Comparison of ENCODE assay signal across 8 mouse cellular contexts in genomic region chr17:69416920-69417661, GRCm38 (mm10). TPM values are rescaled to one million over a fixed set of nuclear protein-coding genes. Genes with fewer than 3 reads are reported as not detected.
DNase-seq lines count a peak whose midpoint lies in the region; ATAC-seq lines count a peak whose summit lies in the region.

No protein-coding gene starts in this region.

- intact Hi-C loops in left cerebral cortex, postnatal 14 days (cut with DNase I), result loop anchor here (1.0 kb wide), 1 partner anchor 34 kb away; the partner anchor contains the start of gene Zbtb14

- no peaks in the 10 kb centered on the region for H3K27me3 ChIP-seq in intestine, embryonic 14.5 days (replicated peaks; ENCODE audit: control insufficient read depth, insufficient read depth, low read length)

- H3K9me3 ChIP-seq in intestine, embryonic 14.5 days (ENCODE audit: control insufficient read depth, low read length), result no peaks in the 10 kb centered on the region

- peaks cover 8% of the 10 kb centered on the region for H3K4me1 ChIP-seq in intestine, embryonic 14.5 days (replicated peaks; ENCODE audit: control insufficient read depth, insufficient read depth, low read length)

- peak overlapping the region; percentile 85 for H3K9ac ChIP-seq in intestine, embryonic 14.5 days (ENCODE audit: low read length)

- peak; percentile 96 to 99 for DNase-seq in adrenal gland, adult (ENCODE audit: inconsistent age in 2 of 2, low spot score in 1 of 2)
- DNase-seq in embryo, embryonic 10.5 days (ENCODE audit: low spot score), result peak; percentile 95
- peak; percentile 94 for DNase-seq in gastrocnemius, postnatal 25 days
- DNase-seq in intestine, embryonic 14.5 days (ENCODE audit: low spot score), result peak; percentile 99
- peak; percentile 94 to 95 for DNase-seq in left cerebral cortex, postnatal 14 days (ENCODE audit: low spot score in 2 of 2)
- DNase-seq in mesoderm, embryonic 11.5 days (ENCODE audit: low read depth, low spot score), result peak; percentile 96
- DNase-seq in right cerebral cortex, postnatal 36 days (ENCODE audit: low spot score in 2 of 2), result peak; percentile 88 to 91
- DNase-seq in yolk sac, embryonic 10.5 days (ENCODE audit: low spot score), result peak; percentile 94

- WGBS in intestine, embryonic 14.5 days, result under 1% methylated on average over 56 of the region's 56 CpGs

- H3K4me2 ChIP-seq in intestine, embryonic 14.5 days (ENCODE audit: low read length), result peak overlapping the region; percentile 53

- no peaks in the 10 kb centered on the region for H3K36me3 ChIP-seq in intestine, embryonic 14.5 days (ENCODE audit: control insufficient read depth, insufficient read depth, low read length)

- peak overlapping the region; percentile 70 for H3K4me3 ChIP-seq in intestine, embryonic 14.5 days (ENCODE audit: low read depth, low read length)

- peak overlapping the region; percentile 97 for H3K27ac ChIP-seq in intestine, embryonic 14.5 days (ENCODE audit: low read depth)

- peak; percentile 100 for ATAC-seq in intestine, embryonic 14.5 days (replicated peaks; ENCODE audit: low FRiP score, low TSS enrichment, low read depth)

RNA-seq across cellular contexts. Expression of gene Akain1, which starts 22.0 kb away (rescaled TPM):
- total RNA-seq in gastrocnemius, postnatal 25 days (2021), result not detected
- polyA plus RNA-seq in intestine, embryonic 14.5 days (2014; fragmentation: Nextera tagmentation; extraction: Ambion mirVana), result not detected in 2 replicates
- 1 to 10 TPM; 2.9 to 3.0 TPM for total RNA-seq in left cerebral cortex, postnatal 14 days (2021)

RNA-seq across cellular contexts. Expression of gene Zbtb14, which starts 34.2 kb away (rescaled TPM):
- 1 to 10 TPM; 6.2 to 8.3 TPM for total RNA-seq in gastrocnemius, postnatal 25 days (2021)
- 20.3 and 21.4 TPM in 2 replicates for polyA plus RNA-seq in intestine, embryonic 14.5 days (2014; fragmentation: Nextera tagmentation; extraction: Ambion mirVana)
- 10 to 100 TPM; 22.6 to 23.7 TPM for total RNA-seq in left cerebral cortex, postnatal 14 days (2021)

Comparison
In these comparisons a context has a peak if more than half of its experiments do, and no peak if none do; other contexts are left out.
1. Peak in every context shown above with its lines: DNase-seq, ATAC-seq, H3K4me3 ChIP-seq and H3K27ac ChIP-seq.